Comparison of ENCODE assay signal across 11 mouse cellular contexts in the genomic region with DNA sequence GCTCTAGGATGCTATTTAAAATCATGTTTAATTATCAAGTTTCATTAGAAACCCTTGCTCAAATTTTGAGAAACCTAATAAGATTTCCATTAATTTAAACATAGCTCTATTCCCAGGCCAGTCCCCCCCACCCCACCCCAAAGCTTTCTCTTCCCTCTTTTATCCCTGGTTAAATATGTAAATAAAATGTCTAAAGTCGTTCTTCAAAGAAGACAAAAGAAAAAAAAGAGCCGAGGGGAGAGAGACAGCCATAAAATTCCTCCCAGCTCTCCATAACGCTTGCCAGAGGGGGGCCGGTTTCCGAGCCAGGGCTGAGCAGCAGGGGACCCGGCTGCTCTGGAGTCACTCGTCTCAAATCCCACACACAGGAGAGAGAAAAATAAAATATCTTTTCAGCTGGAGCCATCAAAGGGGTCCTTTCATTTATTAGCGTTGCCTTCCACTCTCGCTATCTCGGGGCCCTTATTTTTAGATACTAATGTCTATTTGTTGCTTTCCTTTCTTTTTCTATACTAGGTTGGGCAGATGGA. TPM values are rescaled to one million over a fixed set of nuclear protein-coding genes. Genes with fewer than 3 reads are reported as not detected.
DNase-seq lines count a peak whose midpoint lies in the region; ATAC-seq and TF ChIP-seq lines count a peak whose summit lies in the region.
"Had no signal": no experiment of that assay in that cellular context is flagged by ENCODE, and none has a peak within 500 bp of the region (broad histone marks: within the 10 kb centered on the region; RNA-seq: fewer than 3 reads in every experiment).

No protein-coding gene starts in this region.

- no peak overlapping the region for H3K9ac ChIP-seq in heart, postnatal 0 days (replicated peaks; ENCODE audit: low read depth, low read length)
- H3K9ac ChIP-seq in embryonic facial prominence, embryonic 12.5 days, result no peak overlapping the region
- peak overlapping the region; percentile 79 for H3K9ac ChIP-seq in hindbrain, embryonic 11.5 days (ENCODE audit: low read depth, low read length)
- H3K9ac ChIP-seq in midbrain, embryonic 15.5 days, result no peak overlapping the region

- H3K4me1 ChIP-seq in heart, postnatal 0 days (ENCODE audit: control insufficient read depth, insufficient read depth), result peaks cover 16% of the 10 kb centered on the region; the same call in 1 of the 2 replicates
- H3K4me1 ChIP-seq in embryonic facial prominence, embryonic 12.5 days, result peaks cover 30% of the 10 kb centered on the region
- peaks cover 8% of the 10 kb centered on the region for H3K4me1 ChIP-seq in hindbrain, embryonic 11.5 days (replicated peaks; ENCODE audit: control insufficient read depth, insufficient read depth, low read length)
- H3K4me1 ChIP-seq in midbrain, embryonic 15.5 days, result peaks cover 54% of the 10 kb centered on the region

- no peak for ATAC-seq in heart, postnatal 0 days (ENCODE audit: insufficient read depth, low read depth)
- no peak for ATAC-seq in embryonic facial prominence, embryonic 12.5 days (ENCODE audit: insufficient number of reproducible peaks, insufficient read depth, low FRiP score, low TSS enrichment)
- no peak for ATAC-seq in hindbrain, embryonic 11.5 days (ENCODE audit: low FRiP score)
- no peak for ATAC-seq in midbrain, embryonic 15.5 days (replicated peaks)

- no peak overlapping the region for H3K27ac ChIP-seq in heart, postnatal 0 days (ENCODE audit: low read depth)
- 0 out of 2 replicates have a peak overlapping the region, but pooled peaks have one; percentile 50 for H3K27ac ChIP-seq in embryonic facial prominence, embryonic 12.5 days
- H3K27ac ChIP-seq in hindbrain, embryonic 11.5 days (ENCODE audit: low read depth, low read length), result peak overlapping the region; percentile 98
- H3K27ac ChIP-seq in midbrain, embryonic 15.5 days, result peak overlapping the region; percentile 79

- no peak for DNase-seq in heart, postnatal 0 days (ENCODE audit: low spot score)
- no peak for DNase-seq in heart, adult 18-20 months
- DNase-seq in hindbrain, embryonic 11.5 days (ENCODE audit: low spot score), result peak; percentile 50
- no peak for DNase-seq in adrenal gland, adult 8-10 months
- DNase-seq in c-Kit-positive CD71-positive TER-119-positive erythroid progenitor cells, embryonic 14.5 days (ENCODE audit: low spot score), result no peak
- DNase-seq in left cerebral cortex, adult 8-10 months (ENCODE audit: low spot score in 2 of 2), result no peak
- DNase-seq: adrenal gland, postnatal 14 days; heart, postnatal 14 days; right cerebral cortex, postnatal 4 days had no signal

- 2% methylated on average over 10 of the region's 10 CpGs for WGBS in heart, postnatal 0 days
- under 1% methylated on average over 10 of the region's 10 CpGs for WGBS in embryonic facial prominence, embryonic 12.5 days
- under 1% methylated on average over 10 of the region's 10 CpGs for WGBS in hindbrain, embryonic 11.5 days
- WGBS in midbrain, embryonic 15.5 days, result 1% methylated on average over 10 of the region's 10 CpGs

- H3K36me3 ChIP-seq in heart, postnatal 0 days (replicated peaks; ENCODE audit: control insufficient read depth, insufficient read depth, low read length), result no peaks in the 10 kb centered on the region
- no peaks in the 10 kb centered on the region for H3K36me3 ChIP-seq in embryonic facial prominence, embryonic 12.5 days
- H3K36me3 ChIP-seq in hindbrain, embryonic 11.5 days (ENCODE audit: control insufficient read depth, insufficient read depth, low read length), result no peaks in the 10 kb centered on the region
- H3K36me3 ChIP-seq in midbrain, embryonic 15.5 days (replicated peaks), result no peaks in the 10 kb centered on the region

- H3K4me2 ChIP-seq in heart, postnatal 0 days (ENCODE audit: low read depth, low read length), result 0 out of 2 replicates have a peak overlapping the region, but pooled peaks have one; percentile 17
- H3K4me2 ChIP-seq in embryonic facial prominence, embryonic 12.5 days (replicated peaks), result peak overlapping the region; percentile 92
- peak overlapping the region; percentile 87 for H3K4me2 ChIP-seq in hindbrain, embryonic 11.5 days (replicated peaks; ENCODE audit: low read depth, low read length)
- peak overlapping the region; percentile 93 for H3K4me2 ChIP-seq in midbrain, embryonic 15.5 days

- no peak for TF ChIP-seq CTCF in heart, postnatal 0 days (IDR thresholded peaks at IDR 0.05; ENCODE audit: low read depth)

- no peak overlapping the region for H3K4me3 ChIP-seq in heart, postnatal 0 days (ENCODE audit: low read depth, low read length)
- peak overlapping the region; percentile 79; the same call in 1 of the 2 replicates for H3K4me3 ChIP-seq in embryonic facial prominence, embryonic 12.5 days
- peak overlapping the region; percentile 80 for H3K4me3 ChIP-seq in hindbrain, embryonic 11.5 days (ENCODE audit: low read depth, low read length)
- H3K4me3 ChIP-seq in midbrain, embryonic 15.5 days, result peak overlapping the region; percentile 61

- H3K27me3 ChIP-seq in heart, postnatal 0 days (ENCODE audit: control insufficient read depth, insufficient read depth, low read length), result peaks cover 83% of the 10 kb centered on the region
- peaks cover 37% of the 10 kb centered on the region for H3K27me3 ChIP-seq in embryonic facial prominence, embryonic 12.5 days
- peaks cover 3% of the 10 kb centered on the region; the same call in 1 of the 2 replicates for H3K27me3 ChIP-seq in hindbrain, embryonic 11.5 days (ENCODE audit: control insufficient read depth, insufficient read depth, low read length)
- peaks cover 10% of the 10 kb centered on the region for H3K27me3 ChIP-seq in midbrain, embryonic 15.5 days (replicated peaks)

- no peak for TF ChIP-seq EP300 in heart, postnatal 0 days (IDR thresholded peaks at IDR 0.05; ENCODE audit: low read depth)

- H3K9me3 ChIP-seq in heart, postnatal 0 days (replicated peaks; ENCODE audit: control insufficient read depth, low read length), result no peaks in the 10 kb centered on the region
- H3K9me3 ChIP-seq in embryonic facial prominence, embryonic 12.5 days, result no peaks in the 10 kb centered on the region
- no peaks in the 10 kb centered on the region for H3K9me3 ChIP-seq in hindbrain, embryonic 11.5 days (ENCODE audit: control insufficient read depth, low read length)
- no peaks in the 10 kb centered on the region for H3K9me3 ChIP-seq in midbrain, embryonic 15.5 days

RNA-seq across cellular contexts. Expression of a gene that starts 2.4 kb away (rescaled TPM):
- total RNA-seq in heart, postnatal 0 days (2014; rRNA removed; ENCODE audit: low replicate concordance), result 0.35 and 7.3 TPM in 2 replicates
- polyA plus RNA-seq in heart, postnatal 0 days (2015; fragmentation: Nextera tagmentation; extraction: Ambion mirVana), result 0.04 and 0.19 TPM in 2 replicates
- under 1 TPM in 1 of 2 experiments, not detected in 1; 0.23 TPM for total RNA-seq in heart, adult 18-20 months (2021)
- 8.1 and 8.2 TPM in 2 replicates for polyA plus RNA-seq in embryonic facial prominence, embryonic 12.5 days (2016; fragmentation: Nextera tagmentation; extraction: Ambion mirVana)
- polyA plus RNA-seq in hindbrain, embryonic 11.5 days (2014; fragmentation: Nextera tagmentation; extraction: Ambion mirVana), result 17.8 and 19.3 TPM in 2 replicates
- 5.9 and 6.7 TPM in 2 replicates for polyA plus RNA-seq in midbrain, embryonic 15.5 days (2015; fragmentation: Nextera tagmentation; extraction: Ambion mirVana)
- under 1 TPM; 0.43 to 0.80 (median 0.53) TPM for total RNA-seq in adrenal gland, adult 8-10 months (2022)
- 1 to 10 TPM; 1.9 to 2.6 (median 1.9) TPM for total RNA-seq in left cerebral cortex, adult 8-10 months (2022)

Comparison
In these comparisons a context has a peak if more than half of its experiments do, and no peak if none do; other contexts are left out.
1. H3K4me2 ChIP-seq: peak in every context shown above with its lines; median percentile 93 in midbrain, embryonic 15.5 days; 92 in embryonic facial prominence, embryonic 12.5 days; 87 in hindbrain, embryonic 11.5 days; 17 in heart, postnatal 0 days.